Mouse (Mus musculus) forebrain, embryonic 12.5 days (tissue): ENCODE measurements around the gene Eef1akmt2. TPM values are rescaled to one million over a fixed set of nuclear protein-coding genes. Genes with fewer than 3 reads are reported as not detected.
A peak's percentile ranks its signal among the peaks of the same experiment; 100 is the strongest.

Experiments used
- ATAC-seq: fragments of 200-750 bp; cut with Nextera tagmentation; 2 replicates; pipeline ENCODE4 v1.8.0; 2017; ENCODE audit warnings: moderate TSS enrichment; ENCODE audit not compliant: low FRiP score
- H3K27ac ChIP-seq: fragments of 300-500 bp; sonication (generic); 2 replicates; pipeline ENCODE4 v1.5.1; 2016; ENCODE audit warnings: mild to moderate bottlenecking
- H3K27me3 ChIP-seq: fragments of 300-500 bp; sonication (generic); 2 replicates; pipeline ENCODE4 v1.6.1; 2016; ENCODE audit warnings: mild to moderate bottlenecking
- H3K36me3 ChIP-seq: fragments of 300-500 bp; sonication (generic); replicated peaks from 2 replicates; pipeline ENCODE4 v1.6.1; 2016; ENCODE audit warnings: mild to moderate bottlenecking
- H3K4me1 ChIP-seq: fragments of 300-500 bp; sonication (generic); 2 replicates; pipeline ENCODE4 v1.6.1; 2016
- H3K4me2 ChIP-seq: fragments of 300-500 bp; sonication (generic); 2 replicates; pipeline ENCODE4 v1.6.1; 2016; ENCODE audit warnings: mild to moderate bottlenecking, moderate library complexity
- H3K4me3 ChIP-seq: fragments of 300-500 bp; sonication (generic); replicated peaks from 2 replicates; pipeline ENCODE4 v1.5.1; 2016; ENCODE audit warnings: mild to moderate bottlenecking
- H3K9ac ChIP-seq: fragments of 300-500 bp; sonication (generic); 2 replicates; pipeline ENCODE4 v1.6.1; 2016; ENCODE audit warnings: mild to moderate bottlenecking
- H3K9me3 ChIP-seq: fragments of 300-500 bp; sonication (generic); 2 replicates; pipeline ENCODE4 v1.6.1; 2016
- WGBS: fragments of 180-500 bp; shearing (Covaris S2); methylation state at CpG from one replicate; pipeline ENCODE4 v1.1.7; 2016; 5-methylcytosine and 5-hydroxymethylcytosine counted together
- polyA plus RNA-seq: library from polyadenylated mRNA; unstranded; fragments of >200 nt; fragmentation: Nextera tagmentation; extraction: Ambion mirVana; gene quantifications from 2 replicates; pipeline ENCODE4 v1.2.1, GENCODE M21; 2016

Gene Eef1akmt2
- polyA plus RNA-seq, 1 experiment from 2014 or later: 93.7 TPM

GRCm38 (mm10) chr7:132856083-132856482, 3.6 kb upstream of the Eef1akmt2 start:
- Histone ChIP-seq H3K9me3 (no peaks in the 10 kb centered on the region), H3K4me1 (peaks cover 21% of the 10 kb centered on the region), H3K36me3 (no peaks in the 10 kb centered on the region), H3K4me3 (no peak overlapping the region), H3K27ac (no peak overlapping the region), H3K9ac (no peak overlapping the region), H3K4me2 (no peak overlapping the region), H3K27me3 (no peaks in the 10 kb centered on the region)
- ATAC-seq: no peak
- 63% methylated on average over 1 of the region's 1 CpGs for WGBS

DNA sequence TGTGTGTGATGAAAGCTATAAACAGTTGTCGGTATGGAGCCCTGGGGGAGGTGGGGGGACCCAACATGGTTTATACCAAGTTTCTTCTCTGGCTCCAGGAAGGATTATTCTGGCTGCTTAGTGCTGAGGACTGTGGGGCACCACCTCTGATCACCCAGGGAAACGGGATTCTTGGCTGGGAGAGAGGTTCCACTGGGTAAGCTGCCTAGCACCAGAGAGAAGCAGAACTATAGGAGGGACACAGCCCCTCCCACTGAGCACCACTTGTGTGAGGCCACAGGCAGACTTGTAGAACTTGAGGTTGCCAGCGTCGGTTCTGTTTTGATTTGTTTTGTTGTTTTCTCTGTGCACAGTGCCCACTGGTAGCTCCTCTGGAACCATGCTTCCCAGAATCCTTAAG, 1.5 kb upstream of the Eef1akmt2 start:
- WGBS: 73% methylated on average over 4 of the region's 4 CpGs
- H3K4me1 ChIP-seq: peaks cover 14% of the 10 kb centered on the region
- no peak for ATAC-seq

GRCm38 (mm10) chr7:132853361-132853760, 888 bp upstream of the Eef1akmt2 start:
- ATAC-seq: no peak
- WGBS: 78% methylated on average over 6 of the region's 6 CpGs
- H3K9ac ChIP-seq: no peak overlapping the region
- no peak overlapping the region for H3K4me2 ChIP-seq
- H3K4me1 ChIP-seq: peaks cover 10% of the 10 kb centered on the region
- peaks cover 16% of the 10 kb centered on the region for H3K36me3 ChIP-seq
- H3K27me3 ChIP-seq: no peaks in the 10 kb centered on the region
- H3K4me3 ChIP-seq: no peak overlapping the region
- no peaks in the 10 kb centered on the region for H3K9me3 ChIP-seq
- H3K27ac ChIP-seq: no peak overlapping the region

More for the DNA sequence above, 1.5 kb upstream of the Eef1akmt2 start:
- no peaks in the 10 kb centered on the region for H3K9me3 ChIP-seq
- no peak overlapping the region for H3K4me2 ChIP-seq
- H3K36me3 ChIP-seq: peaks cover 12% of the 10 kb centered on the region
- no peak overlapping the region for H3K9ac ChIP-seq
- no peaks in the 10 kb centered on the region for H3K27me3 ChIP-seq
- no peak overlapping the region for H3K27ac ChIP-seq
- H3K4me3 ChIP-seq: no peak overlapping the region

DNA sequence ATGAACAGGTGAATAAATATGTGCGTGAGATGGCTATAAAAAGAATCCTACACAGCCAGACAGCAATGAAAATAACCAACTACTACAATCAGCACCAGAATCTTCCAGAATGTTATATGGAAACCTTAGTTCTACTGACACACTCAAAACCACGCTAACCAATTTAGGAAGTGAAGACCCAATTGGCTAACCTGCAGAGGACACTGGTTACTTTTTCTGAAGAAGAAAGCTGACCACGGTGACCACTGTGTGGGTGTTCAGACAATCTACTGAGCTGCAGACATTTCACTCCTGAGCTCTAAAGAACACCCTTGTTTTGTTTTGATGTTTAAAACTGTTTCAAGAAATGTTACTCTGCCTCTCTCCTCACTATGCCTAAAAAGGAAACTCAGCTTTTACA, 9.3 kb downstream of the Eef1akmt2 start:
- no peak overlapping the region for H3K27ac ChIP-seq
- H3K4me1 ChIP-seq: no peaks in the 10 kb centered on the region
- H3K9me3 ChIP-seq: no peaks in the 10 kb centered on the region
- H3K9ac ChIP-seq: no peak overlapping the region
- H3K4me3 ChIP-seq: no peak overlapping the region
- 91% methylated on average over 3 of the region's 3 CpGs for WGBS
- H3K27me3 ChIP-seq: no peaks in the 10 kb centered on the region
- H3K4me2 ChIP-seq: no peak overlapping the region
- no peak for ATAC-seq
- H3K36me3 ChIP-seq: peaks cover 47% of the 10 kb centered on the region

DNA sequence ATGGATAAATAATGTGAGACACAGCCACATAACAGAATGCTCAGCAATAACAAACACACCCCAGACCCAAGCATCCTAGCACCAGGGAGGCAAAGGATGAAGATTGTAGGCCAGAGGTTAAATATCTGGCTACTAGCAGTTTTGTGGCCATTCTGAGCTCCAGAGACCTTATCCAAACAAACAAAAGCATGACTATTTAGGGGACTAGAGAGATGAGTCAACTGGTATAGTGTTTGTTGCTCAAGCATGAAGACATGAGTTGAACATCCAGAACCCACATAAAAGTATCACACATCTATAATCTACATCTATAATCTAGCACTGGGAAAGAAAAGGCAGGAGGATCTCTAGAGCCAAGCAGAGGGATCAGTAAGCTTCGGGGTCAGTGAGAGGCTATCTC, 10.0 kb downstream of the Eef1akmt2 start:
- WGBS: 100% methylated on average over 1 of the region's 1 CpGs
- Histone ChIP-seq H3K9ac (no peak overlapping the region), H3K4me2 (no peak overlapping the region), H3K27ac (no peak overlapping the region), H3K4me1 (no peaks in the 10 kb centered on the region), H3K27me3 (no peaks in the 10 kb centered on the region), H3K9me3 (no peaks in the 10 kb centered on the region), H3K36me3 (peaks cover 42% of the 10 kb centered on the region), H3K4me3 (no peak overlapping the region)
- no peak for ATAC-seq

DNA sequence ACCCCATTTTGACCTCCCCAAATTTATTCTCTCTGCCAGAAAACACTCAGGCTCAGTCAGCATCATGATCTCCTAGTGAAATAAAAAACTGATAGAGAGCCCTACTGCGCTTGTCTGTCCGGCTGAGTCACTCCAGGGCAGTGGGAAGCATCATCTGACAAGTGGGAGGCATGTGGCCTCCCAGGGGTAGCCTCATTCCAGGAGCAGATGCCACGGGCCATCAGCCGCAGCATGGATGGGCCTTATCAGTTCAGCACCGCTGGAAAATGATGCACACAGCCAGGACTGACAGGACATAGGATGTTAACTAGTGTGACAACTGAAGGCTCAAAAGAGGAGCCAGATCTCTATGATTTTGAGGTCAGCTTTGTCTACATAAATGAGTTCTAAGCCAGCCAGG, 11.2 kb downstream of the Eef1akmt2 start:
- Histone ChIP-seq H3K36me3 (peaks cover 38% of the 10 kb centered on the region), H3K9me3 (no peaks in the 10 kb centered on the region), H3K4me2 (no peak overlapping the region), H3K4me1 (no peaks in the 10 kb centered on the region), H3K27ac (no peak overlapping the region), H3K9ac (no peak overlapping the region), H3K4me3 (no peak overlapping the region), H3K27me3 (no peaks in the 10 kb centered on the region)
- no peak for ATAC-seq
- 89% methylated on average over 5 of the region's 5 CpGs for WGBS

DNA sequence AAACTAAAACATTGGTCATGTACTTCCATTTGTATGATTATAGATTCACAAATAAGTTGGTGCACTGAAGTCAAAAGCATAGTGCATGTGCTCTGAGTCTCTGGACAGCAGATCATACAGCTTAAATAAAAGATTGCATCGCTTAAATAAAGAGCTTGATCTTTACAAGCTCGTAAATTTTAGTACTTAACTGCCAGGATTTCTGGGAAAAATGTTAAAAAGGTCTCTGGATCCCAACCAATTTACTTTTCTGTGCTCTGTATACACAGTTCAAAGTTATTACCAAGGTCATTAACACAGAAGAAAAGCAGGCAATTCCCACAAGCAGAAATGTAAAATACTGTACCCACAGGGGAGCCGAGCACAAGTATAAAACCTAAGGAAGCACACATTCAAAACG, 21.5 kb downstream of the Eef1akmt2 start:
- H3K36me3 ChIP-seq: peaks cover 47% of the 10 kb centered on the region
- no peak for ATAC-seq
- H3K27ac ChIP-seq: no peak overlapping the region
- no peak overlapping the region for H3K9ac ChIP-seq
- no peaks in the 10 kb centered on the region for H3K27me3 ChIP-seq
- WGBS: 61% methylated on average over 4 of the region's 4 CpGs
- H3K4me2 ChIP-seq: no peak overlapping the region
- no peaks in the 10 kb centered on the region for H3K9me3 ChIP-seq
- H3K4me1 ChIP-seq: no peaks in the 10 kb centered on the region; the same call in 1 of the 2 replicates
- no peak overlapping the region for H3K4me3 ChIP-seq

DNA sequence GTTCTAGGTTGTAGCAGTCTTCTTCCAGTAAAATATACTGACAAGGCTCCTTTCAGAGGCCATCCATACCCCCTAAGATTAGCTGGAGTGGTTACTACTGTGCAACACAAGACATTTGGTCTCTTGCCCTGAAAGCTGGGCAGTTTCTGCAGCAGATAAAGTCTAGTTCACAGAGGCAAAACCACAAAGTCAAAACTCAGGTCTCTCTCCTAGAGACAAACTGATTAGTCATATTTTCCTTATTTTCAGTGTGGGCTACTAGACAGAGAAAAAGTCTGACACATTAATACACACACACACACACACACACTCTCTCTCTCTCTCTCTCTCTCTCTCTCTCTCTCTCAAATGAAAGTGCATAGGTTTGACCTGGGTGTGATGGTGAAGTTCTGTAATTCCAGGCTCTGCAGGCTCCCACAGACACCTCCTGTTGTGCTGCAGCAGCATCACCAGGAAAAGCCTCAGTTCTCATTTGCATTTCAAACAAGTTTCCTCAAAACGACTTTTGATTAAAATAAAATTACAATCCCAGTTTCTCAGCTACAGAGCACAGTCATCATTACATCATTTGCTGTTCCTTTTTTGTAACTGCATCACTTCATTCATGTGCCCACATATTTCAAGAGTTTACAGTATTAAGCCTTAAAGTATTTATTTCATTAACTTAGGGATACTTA, 28.0 kb downstream of the Eef1akmt2 start:
- Histone ChIP-seq H3K9me3 (no peaks in the 10 kb centered on the region), H3K9ac (no peak overlapping the region), H3K4me2 (no peak overlapping the region), H3K4me1 (peaks cover 28% of the 10 kb centered on the region; the same call in 1 of the 2 replicates), H3K36me3 (peaks cover 27% of the 10 kb centered on the region), H3K27ac (peak overlapping the region; percentile 37), H3K4me3 (no peak overlapping the region), H3K27me3 (no peaks in the 10 kb centered on the region)
- no peak for ATAC-seq
- WGBS: 22% methylated on average over 1 of the region's 1 CpGs

DNA sequence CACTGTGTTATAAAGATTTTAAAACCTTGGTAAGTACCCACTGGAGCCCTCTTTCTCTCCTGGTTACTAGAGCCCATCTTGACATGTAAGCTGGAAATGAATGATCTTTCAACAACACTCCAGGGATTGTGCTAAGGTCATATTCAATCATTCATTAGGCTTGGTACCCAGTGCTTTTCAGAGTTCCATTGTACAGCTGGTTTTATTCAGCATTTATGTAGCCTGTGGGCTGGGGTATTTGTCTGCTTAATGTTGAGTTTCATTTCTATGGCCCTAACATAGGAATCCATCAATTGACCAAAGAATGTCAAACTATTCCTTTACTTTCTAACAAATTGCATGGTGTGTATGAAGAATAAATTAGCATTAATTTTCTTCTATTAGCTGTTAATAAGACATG, 28.6 kb downstream of the Eef1akmt2 start:
- ATAC-seq: no peak
- Histone ChIP-seq H3K27me3 (no peaks in the 10 kb centered on the region), H3K9ac (no peak overlapping the region), H3K9me3 (no peaks in the 10 kb centered on the region), H3K4me1 (peaks cover 28% of the 10 kb centered on the region; the same call in 1 of the 2 replicates), H3K4me2 (no peak overlapping the region), H3K36me3 (peaks cover 27% of the 10 kb centered on the region), H3K27ac (no peak overlapping the region), H3K4me3 (no peak overlapping the region)

- Histone ChIP-seq H3K9ac (no peak overlapping the region), H3K27ac (peak overlapping the region; percentile 46; the same call in 1 of the 2 replicates), H3K4me1 (peaks cover 38% of the 10 kb centered on the region), H3K27me3 (no peaks in the 10 kb centered on the region), H3K4me2 (no peak overlapping the region), H3K36me3 (peaks cover 12% of the 10 kb centered on the region; the same call in 1 of the 2 replicates), H3K4me3 (no peak overlapping the region), H3K9me3 (no peaks in the 10 kb centered on the region)
- ATAC-seq: peak; percentile 33; the same call in 1 of the 2 replicates
- WGBS: 39% methylated on average over 3 of the region's 3 CpGs
These were observed 31.8 kb downstream of the Eef1akmt2 start for GRCm38 (mm10) chr7:132820692-132821091.

DNA sequence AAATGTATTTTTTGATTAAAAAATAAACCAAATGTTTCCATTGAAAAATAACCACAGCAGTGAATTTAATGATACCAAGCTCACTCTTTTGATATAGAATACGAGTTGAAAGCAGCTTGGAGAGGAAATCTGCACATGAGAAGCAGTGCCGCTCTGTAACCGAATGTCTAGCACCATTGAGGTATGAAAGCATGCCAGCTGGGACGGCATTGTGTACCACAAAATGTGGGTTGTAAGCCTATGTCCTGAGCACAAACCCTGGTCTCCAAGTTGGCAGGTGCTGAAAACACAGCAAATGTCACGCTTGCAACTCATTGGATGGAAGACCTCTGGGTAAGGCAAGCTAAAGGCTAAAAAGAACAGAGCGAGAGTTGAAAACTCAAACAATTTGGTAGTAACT, 35.4 kb downstream of the Eef1akmt2 start:
- ATAC-seq: no peak
- WGBS: 63% methylated on average over 6 of the region's 6 CpGs

GRCm38 (mm10) chr7:132816528-132816927, 35.9 kb downstream of the Eef1akmt2 start:
- WGBS: 36% methylated on average over 2 of the region's 2 CpGs
- Histone ChIP-seq H3K27ac (0 out of 2 replicates have a peak overlapping the region, but pooled peaks have one; percentile 2), H3K4me1 (peaks cover 45% of the 10 kb centered on the region), H3K4me2 (no peak overlapping the region), H3K36me3 (0 out of 2 replicates have a peak, but pooled peaks cover 2% of the 10 kb centered on the region), H3K9ac (no peak overlapping the region), H3K4me3 (no peak overlapping the region), H3K9me3 (no peaks in the 10 kb centered on the region), H3K27me3 (no peaks in the 10 kb centered on the region)
- no peak for ATAC-seq

More for the DNA sequence above, 35.4 kb downstream of the Eef1akmt2 start:
- H3K4me1 ChIP-seq: peaks cover 39% of the 10 kb centered on the region
- no peaks in the 10 kb centered on the region for H3K27me3 ChIP-seq
- no peak overlapping the region for H3K27ac ChIP-seq
- H3K9me3 ChIP-seq: no peaks in the 10 kb centered on the region
- H3K4me3 ChIP-seq: no peak overlapping the region
- 0 out of 2 replicates have a peak, but pooled peaks cover 3% of the 10 kb centered on the region for H3K36me3 ChIP-seq
- H3K4me2 ChIP-seq: no peak overlapping the region
- no peak overlapping the region for H3K9ac ChIP-seq

DNA sequence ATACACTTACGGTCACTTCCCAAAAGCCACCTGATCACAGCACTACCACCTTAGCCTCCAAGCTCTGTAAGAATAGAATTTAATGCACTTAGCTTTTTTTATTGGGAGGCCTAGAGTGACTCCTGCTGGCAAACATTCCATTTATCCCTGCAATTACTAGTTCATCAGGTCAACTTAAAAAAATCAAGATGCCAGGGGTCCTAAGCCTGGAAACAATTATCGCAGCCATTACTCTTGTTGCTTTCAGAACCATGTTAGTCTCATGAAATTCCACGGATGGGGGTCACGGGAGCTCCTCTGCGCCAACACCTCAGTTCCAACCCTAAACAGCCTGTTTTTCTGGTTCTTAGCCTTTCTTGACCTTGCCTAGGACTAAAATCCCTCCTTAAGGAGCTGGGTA, 37.4 kb downstream of the Eef1akmt2 start:
- Histone ChIP-seq H3K27me3 (no peaks in the 10 kb centered on the region), H3K4me1 (peaks cover 53% of the 10 kb centered on the region), H3K9me3 (no peaks in the 10 kb centered on the region), H3K27ac (no peak overlapping the region), H3K4me2 (no peak overlapping the region), H3K4me3 (no peak overlapping the region), H3K36me3 (no peaks in the 10 kb centered on the region), H3K9ac (no peak overlapping the region)
- no peak for ATAC-seq
- WGBS: 79% methylated on average over 5 of the region's 5 CpGs
